Mouse (Mus musculus): ENCODE results near the gene Itga2b.

Itga2b gene

DNA sequence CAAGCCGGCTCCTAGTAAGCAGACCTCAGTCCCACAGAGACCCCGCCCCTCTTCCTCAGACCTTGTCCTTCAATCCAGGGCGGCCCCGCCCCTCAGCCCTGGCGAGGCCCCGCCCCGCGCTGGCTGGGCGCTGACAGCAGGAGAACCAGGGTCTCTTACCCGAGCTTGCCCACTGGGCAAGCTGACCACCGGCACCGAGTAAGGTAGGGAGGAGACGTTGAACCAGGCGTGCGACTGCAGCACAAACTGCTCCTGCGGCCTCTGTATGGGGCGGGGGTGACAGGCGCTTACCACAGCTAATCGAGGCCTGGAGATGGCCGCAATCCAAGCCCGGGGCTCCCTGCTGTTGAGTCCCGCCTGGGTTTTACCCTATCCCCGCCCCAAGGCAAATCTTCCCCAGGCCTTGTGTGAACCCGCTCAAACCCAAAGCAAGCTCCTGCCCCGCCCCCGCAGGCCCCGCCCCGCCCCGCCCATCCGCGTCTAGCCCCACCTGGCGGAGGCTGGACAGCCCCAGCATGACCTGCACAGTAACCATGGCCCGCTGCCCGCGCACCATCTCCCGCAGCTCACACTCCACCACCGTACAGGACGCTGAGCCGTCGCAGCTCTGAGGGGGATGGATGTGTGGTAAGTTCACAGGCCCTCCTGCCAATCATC lies 14.1 kb downstream of the Itga2b start:
- DNase-seq = no peak

GRCm38 (mm10) chr11:102453131-102453530 lies 16.8 kb downstream of the Itga2b start:
- no peak for DNase-seq

DNA sequence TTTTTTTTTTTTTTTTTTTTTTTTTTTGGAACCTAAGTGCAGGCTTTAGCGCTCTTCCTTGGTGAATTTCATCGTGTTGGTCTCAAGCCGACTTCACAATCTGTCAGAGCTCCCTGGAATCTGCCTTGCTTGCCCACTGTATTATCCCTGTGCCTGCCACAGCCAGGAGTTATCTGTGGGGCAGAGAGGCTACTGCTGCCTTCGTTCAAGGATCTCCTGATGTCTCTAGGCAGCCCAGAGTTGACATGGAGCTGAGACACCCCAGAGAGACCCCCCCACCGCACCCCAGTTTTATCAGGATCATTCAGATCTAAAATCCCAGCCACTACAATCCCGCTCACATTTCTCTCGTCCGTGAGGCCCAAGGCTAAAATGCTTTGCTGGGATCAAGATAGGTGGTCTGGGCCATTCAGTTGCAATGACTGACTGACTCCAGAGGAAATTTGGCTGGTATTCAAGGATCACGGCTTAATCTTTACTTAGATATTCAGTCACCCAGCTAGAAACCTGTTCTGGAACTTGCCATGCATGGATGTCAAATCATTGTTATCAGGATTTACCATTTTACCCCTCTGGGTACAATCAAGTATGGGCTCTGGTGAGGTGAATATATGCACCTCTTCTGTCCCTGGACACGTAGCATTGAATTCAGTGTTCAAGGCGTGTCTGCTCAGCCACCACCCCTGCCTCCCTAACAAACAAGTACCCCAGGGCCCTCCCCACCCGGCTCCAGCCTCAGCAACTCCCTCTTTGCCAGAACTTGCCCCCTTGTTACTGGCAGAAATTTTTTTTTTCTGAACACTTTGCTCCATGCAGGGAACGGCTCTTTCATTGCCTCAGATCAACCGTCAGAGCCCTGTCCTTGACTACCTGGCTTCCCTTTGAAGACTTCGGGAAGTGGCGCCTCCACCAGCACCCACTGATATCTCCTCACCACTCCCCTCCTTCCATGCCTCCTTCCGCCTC lies 20.6 kb downstream of the Itga2b start:
- no peak for DNase-seq

- no peak for DNase-seq
Observed at GRCm38 (mm10) chr11:102448327-102448726, 21.6 kb downstream of the Itga2b start.

GRCm38 (mm10) chr11:102447497-102447896 lies 22.4 kb downstream of the Itga2b start, which contains the start of gene Fam171a2:
Gene Fam171a2, minus strand, starts transcription at chr11:102447682.
- DNase-seq = no peak

DNA sequence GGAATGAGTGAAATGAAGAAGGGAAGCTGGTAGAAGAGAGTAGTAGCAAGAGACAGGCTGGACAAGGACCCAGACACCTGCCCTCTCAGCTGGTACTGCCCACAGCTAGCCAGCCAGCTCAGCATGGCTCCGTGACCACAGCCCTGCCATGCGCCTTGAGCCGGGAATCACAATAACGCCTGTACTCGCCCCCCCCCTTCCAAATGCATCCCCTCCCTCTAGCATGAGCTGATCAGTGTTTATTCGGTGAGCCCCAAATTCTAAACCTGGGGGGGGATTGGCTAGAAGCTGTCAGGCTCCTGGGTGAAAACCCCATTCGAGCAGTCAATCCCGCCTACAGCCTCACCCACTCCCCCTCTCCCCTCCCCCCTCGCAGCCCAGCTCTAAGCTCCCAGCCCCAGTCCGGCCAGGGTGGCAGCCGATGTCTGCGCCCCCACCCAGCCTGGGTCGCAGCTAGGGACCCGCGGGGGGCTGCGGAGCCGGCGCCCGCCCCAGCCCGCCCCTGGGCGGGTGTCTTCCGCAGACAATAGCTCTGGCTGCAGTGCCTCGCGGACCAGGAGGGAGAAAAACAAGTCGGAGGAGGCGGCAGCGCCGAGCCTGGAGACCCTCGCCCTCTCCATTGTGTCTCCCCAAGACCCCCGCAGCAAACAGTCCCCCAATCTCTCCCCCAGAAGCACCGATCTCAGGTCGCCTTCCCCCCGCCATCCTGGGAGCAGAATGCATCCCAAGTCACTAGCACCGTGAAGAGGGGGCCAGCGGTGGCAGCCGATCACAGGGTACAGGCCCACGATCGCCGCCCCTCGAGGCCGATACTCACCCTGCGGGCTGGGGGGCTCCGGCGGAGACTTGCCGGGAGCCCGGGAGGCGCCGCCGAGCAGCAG lies 23.1 kb downstream of the Itga2b start:
- DNase-seq = no peak

DNA sequence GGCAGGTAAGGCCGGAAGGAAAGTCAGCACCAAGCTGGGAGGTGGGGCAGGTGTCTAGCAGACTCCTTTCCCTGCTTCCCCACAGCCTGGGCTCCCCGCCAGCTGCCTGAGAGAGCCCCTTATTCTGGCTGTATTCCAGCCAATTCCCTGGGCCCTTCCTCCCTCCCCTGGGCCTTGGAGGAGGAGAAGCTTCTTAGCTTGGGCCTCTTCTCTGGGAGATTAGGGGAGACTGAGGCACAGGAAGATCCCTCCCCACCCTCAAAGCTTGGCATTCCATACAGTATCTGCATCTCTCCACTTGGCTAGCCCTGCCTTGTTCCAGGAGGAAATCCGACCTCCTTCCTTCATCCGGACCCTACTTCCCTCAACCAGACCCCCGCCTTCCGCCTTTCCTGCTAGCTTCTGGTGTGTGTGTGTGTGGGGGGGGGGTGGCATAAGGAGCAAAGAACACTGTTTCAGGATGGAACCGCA lies 24.0 kb downstream of the Itga2b start:
- no peak for DNase-seq

DNA sequence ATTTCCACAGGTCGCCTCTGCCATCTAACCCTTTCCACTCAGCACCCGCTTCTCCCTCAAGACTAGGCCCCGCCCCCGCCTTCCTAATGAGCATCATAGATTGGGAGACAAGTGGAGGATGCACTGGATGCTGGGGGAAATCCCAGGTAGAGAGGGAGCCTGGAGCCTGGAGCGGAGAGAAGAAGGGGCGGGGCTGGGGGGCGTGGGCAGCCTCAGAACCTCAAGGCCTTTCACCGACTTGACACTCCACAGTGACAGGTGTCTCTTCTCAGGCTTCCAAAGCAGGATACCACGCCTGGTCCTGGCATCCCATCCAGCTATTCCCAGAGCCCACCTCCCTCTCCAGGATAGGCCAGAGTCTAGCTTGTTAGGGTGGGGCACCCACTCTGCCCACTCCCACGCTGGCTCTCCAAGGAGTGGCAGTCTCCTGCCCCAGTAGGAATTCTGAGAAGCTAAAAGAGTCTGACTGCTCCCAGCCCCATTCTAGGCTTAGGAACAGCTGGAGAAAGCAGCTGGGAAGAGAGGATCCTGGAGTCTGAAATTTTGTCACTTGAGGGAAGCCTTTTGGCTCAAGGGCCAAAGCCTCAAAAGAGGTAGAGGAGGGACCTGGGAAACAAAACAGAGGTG lies 24.5 kb downstream of the Itga2b start:
- DNase-seq = no peak

DNA sequence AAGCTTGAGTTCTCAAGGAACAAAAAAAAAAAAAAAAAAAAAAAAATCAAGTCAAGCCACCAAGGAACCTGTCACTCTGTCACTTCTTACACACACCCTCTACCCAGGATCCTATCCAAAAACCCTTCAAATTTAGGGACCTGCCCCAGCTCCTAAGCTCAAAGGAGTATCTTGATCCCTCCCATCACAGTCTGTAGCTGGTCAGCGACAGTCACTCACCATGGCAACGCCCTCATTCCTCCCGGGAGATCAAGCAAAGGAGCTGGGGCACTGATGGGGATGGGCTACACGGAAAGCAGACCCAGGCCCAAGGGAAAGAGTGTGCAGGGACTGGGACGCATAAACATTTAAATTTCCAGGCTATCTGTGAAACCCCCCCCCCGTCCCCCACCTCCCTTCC lies 25.1 kb downstream of the Itga2b start:
- no peak for DNase-seq

GRCm38 (mm10) chr11:102444321-102444720 lies 25.6 kb downstream of the Itga2b start:
- no peak for DNase-seq

- DNase-seq = no peak
Observed at GRCm38 (mm10) chr11:102443740-102444139, 26.2 kb downstream of the Itga2b start.

DNA sequence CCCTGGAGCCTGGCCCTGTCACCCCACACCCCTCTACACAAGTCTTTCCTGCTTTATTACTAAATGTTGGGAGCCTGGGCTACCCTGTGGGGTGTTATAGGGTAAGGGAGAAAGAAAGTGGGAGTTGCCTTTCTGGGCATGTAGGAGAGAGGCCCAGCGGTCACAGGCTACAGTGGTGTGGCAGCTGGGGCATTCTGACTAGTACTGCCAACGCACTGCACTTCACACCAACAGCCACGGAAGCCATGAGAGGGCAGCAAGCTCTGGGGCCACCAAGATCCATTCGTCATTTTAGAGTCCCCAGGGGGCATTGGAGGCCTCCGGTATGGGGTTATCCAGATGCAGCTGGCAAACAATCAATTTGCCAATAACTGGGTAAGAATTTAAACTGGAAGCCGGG lies 27.8 kb downstream of the Itga2b start:
- DNase-seq = no peak

DNA sequence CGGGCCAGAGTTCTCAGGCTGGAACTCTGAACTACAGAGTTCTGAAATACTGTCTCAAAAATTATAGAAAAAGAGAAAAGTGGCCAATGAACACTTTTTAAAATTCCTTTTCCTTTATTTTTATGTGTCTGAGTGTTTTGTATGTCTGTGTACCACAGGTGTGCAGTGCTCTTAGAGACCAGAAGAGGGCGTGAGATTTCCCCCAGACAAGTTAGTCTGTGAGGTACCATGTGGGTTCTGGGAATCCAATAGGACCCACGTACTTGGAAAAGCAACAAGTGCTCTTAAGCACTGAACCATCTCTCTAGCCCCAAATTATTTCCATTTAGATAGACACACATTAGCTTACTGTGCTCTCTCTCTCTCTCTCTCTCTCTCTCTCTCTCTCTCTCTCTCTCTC lies 28.5 kb downstream of the Itga2b start:
- no peak for DNase-seq

DNA sequence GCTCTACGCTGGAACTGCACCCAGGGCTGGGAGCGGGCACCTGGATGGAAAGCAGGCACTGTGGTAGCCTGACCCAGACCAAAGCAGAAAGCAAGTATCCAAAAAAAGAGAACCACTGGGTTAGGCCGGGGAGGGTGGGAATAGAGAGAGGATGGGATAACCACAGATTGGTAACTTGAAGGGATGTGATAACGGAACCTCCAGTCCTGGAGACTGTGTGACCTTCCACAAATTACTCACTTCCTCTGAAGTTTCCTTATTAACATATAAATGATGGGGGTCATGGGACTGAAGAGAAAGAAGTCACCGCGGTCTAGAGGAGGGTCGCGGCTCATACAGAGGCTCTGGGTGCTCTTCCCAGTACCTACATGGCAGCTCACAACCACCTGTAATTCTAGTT lies 29.7 kb downstream of the Itga2b start:
- DNase-seq = no peak

GRCm38 (mm10) chr11:102439093-102440082 lies 30.5 kb downstream of the Itga2b start:
- DNase-seq = no peak

DNA sequence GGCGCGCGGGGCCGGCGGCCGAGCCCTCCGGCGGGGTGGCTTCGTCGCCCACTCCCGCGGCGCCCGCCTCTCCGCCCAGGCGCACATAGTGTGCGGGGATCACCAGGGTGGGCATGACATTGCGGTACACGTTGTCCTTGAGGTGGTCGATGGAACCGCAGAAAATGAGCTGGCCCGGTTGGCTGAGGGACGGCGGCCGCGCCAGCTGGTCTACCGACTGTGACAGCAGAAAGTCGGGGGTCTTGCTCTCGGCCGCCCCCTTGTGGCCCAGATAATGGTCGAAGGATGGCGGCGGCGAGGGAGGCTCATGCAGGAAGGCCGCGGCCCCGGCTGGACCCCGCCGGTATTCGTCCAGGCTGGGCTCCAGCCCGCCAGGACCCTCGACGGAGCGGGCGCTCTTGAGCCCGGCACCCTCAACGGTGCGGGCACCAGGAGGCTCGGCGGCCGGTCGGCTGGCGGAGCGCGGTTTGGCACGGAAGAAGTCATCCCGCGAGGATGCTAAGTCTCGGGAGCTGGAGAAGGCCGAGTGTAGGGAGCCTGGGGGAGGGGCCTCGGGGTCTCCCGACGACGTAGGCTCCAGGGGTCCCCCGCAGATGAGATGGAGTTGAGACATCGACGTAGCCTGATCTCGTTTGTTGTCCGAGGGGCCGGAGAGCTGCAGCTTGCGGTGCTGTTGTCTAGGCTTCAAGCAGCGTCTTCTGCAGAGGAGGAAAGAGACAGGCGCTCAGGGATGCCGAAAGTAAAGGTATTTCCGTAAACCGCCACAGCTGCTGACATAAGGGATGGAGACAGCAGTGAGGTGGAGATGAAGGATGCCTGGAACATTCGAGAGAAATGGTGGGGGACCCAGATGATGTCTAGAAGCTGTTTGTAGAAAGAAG lies 31.5 kb downstream of the Itga2b start:
- no peak for DNase-seq

DNA sequence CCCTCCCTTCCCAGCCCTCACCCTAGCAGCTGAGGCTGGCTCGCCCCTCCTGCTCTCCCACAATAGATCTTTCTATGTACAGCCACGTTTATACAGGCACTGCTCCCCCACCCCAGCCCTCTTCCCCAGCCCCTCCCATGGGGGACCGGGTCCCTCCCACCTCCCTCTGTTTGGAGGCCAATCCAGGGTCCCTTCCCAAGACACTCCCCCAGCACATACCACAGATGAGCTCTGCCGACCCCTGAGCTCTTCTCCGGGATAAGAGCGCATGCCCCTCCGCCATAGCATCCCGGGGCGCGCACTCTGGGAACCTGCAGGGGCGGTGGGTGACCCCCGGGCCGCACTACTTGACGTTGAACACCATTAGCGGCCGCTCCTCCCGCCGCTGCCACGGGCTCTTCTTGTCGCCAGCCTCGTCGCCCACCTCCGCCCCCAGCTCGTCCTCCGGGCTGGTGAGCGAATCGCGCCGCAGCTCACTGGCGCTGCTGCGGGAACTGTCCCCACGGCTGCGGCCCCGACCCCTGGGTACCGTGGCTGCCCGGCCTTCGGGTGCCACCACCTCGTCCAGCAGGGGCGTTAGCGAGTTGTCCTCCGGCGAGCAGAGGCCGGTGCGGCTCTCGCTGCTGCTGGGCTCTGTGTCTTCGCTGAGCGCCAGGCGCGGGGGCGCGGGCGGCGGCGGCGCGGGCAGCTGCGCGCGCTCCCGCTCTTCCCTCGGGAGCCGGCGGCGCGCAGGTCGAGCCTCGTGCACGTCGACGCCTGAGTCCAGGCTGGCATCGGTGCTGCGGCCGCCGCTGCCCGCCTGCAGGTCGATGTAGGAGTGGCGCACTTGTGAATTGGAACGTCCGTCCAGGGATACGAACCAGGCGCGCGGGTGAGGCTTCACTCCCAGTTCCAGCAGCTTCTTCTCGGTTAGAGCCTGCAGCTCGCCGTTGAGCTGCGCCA lies 32.5 kb downstream of the Itga2b start:
- DNase-seq = no peak

DNA sequence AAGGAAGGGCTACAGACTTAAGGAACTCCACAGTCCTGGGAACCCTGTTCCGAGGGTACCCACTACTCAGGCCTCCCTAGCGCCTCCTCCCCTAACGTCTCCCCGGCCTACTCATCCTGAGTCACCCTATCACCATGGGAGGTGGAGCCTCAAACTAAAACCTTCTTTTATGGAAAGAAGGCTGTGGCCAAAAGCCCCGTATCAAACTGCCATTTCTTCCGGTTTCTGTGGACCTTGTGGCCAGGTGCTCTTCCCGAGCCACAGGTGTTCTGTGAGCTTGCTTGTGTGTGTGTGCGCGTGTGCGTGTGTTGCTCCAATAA lies 33.5 kb downstream of the Itga2b start:
- DNase-seq = no peak

All from thymus, adult 18-20 months (tissue).